Mouse (Mus musculus) bone marrow, adult 2 months (tissue): ENCODE results near the gene Mfap4. TPM values are rescaled to one million over a fixed set of nuclear protein-coding genes. Genes with fewer than 3 reads are reported as not detected.

Source experiments
- H3K27ac ChIP-seq: fragments of 200-500 bp; 2 replicates; pipeline ENCODE4 v1.5.1; 2012; ENCODE audit warnings: low read depth, mild to moderate bottlenecking, control low read depth, inconsistent platforms, low read length; ENCODE audit not compliant: control insufficient read depth, poor library complexity, insufficient read depth
- H3K4me1 ChIP-seq: fragments of 200-500 bp; 2 replicates; pipeline ENCODE4 v1.6.1; 2011; ENCODE audit warnings: low read length; ENCODE audit not compliant: control insufficient read depth, insufficient read depth
- H3K4me3 ChIP-seq: fragments of 200-500 bp; replicated peaks from 2 replicates; pipeline ENCODE3; 2011; ENCODE audit warnings: mild to moderate bottlenecking, low read depth, low read length, control low read depth; ENCODE audit not compliant: control insufficient read depth
- CTCF ChIP-seq: fragments of 200-500 bp; IDR thresholded peaks from 2 replicates; pipeline ENCODE4 v1.5.1; 2011; ENCODE audit warnings: low read length, control low read depth; ENCODE audit not compliant: control insufficient read depth, insufficient read depth
- POLR2A ChIP-seq: fragments of 200-500 bp; IDR thresholded peaks from 2 replicates; pipeline ENCODE4 v1.6.1; 2011; ENCODE audit warnings: low read depth, mild to moderate bottlenecking, control low read depth, low read length, borderline replicate concordance; ENCODE audit not compliant: control insufficient read depth
- WGBS: fragments of 180-500 bp; shearing (Covaris S2); methylation state at CpG from one replicate; pipeline ENCODE4 v1.1.7; 2018; 5-methylcytosine and 5-hydroxymethylcytosine counted together
- polyA plus RNA-seq: library from polyadenylated mRNA; stranded (reverse); fragments of >200 nt; gene quantifications from 2 replicates; pipeline ENCODE4 v1.2.4, GENCODE M21; 2011; ENCODE audit warnings: low replicate concordance; ENCODE audit not compliant: missing spikeins, insufficient read depth, insufficient read length

Mfap4 gene
- polyA plus RNA-seq, 1 experiment, result 9.4 TPM

GRCm38 (mm10) chr11:61449499-61450292 is 35.5 kb upstream of the Mfap4 start:
- WGBS, result 65% methylated on average over 24 of the region's 24 CpGs
- H3K4me3 ChIP-seq, result no peak overlapping the region
- H3K27ac ChIP-seq, result no peak overlapping the region
- TF ChIP-seq POLR2A (no peak), CTCF (no peak)
- no peaks in the 10 kb centered on the region for H3K4me1 ChIP-seq

GRCm38 (mm10) chr11:61464071-61464470 is 21.2 kb upstream of the Mfap4 start:
- H3K4me1 ChIP-seq, result peaks cover 4% of the 10 kb centered on the region; the same call in 1 of the 2 replicates
- TF ChIP-seq CTCF, result no peak
- no peak for TF ChIP-seq POLR2A
- WGBS, result 69% methylated on average over 2 of the region's 2 CpGs

GRCm38 (mm10) chr11:61465422-61465821 is 19.8 kb upstream of the Mfap4 start:
- 68% methylated on average over 4 of the region's 4 CpGs for WGBS
- Histone ChIP-seq H3K4me3 (no peak overlapping the region), H3K4me1 (peaks cover 10% of the 10 kb centered on the region), H3K27ac (no peak overlapping the region)
- TF ChIP-seq POLR2A (no peak), CTCF (no peak)

More at GRCm38 (mm10) chr11:61464071-61464470, 21.2 kb upstream of the Mfap4 start:
- H3K4me3 ChIP-seq, result no peak overlapping the region
- no peak overlapping the region for H3K27ac ChIP-seq

GRCm38 (mm10) chr11:61468534-61468933 is 16.7 kb upstream of the Mfap4 start:
- WGBS, result 66% methylated on average over 4 of the region's 4 CpGs
- no peak overlapping the region for H3K27ac ChIP-seq
- TF ChIP-seq POLR2A (no peak), CTCF (no peak)
- peaks cover 12% of the 10 kb centered on the region for H3K4me1 ChIP-seq
- no peak overlapping the region for H3K4me3 ChIP-seq

GRCm38 (mm10) chr11:61469317-61469917 is 15.8 kb upstream of the Mfap4 start:
- H3K27ac ChIP-seq, result peak overlapping the region; percentile 4; the same call in 1 of the 2 replicates
- TF ChIP-seq POLR2A (no peak), CTCF (no peak)
- H3K4me1 ChIP-seq, result peaks cover 12% of the 10 kb centered on the region
- H3K4me3 ChIP-seq, result no peak overlapping the region
- WGBS, result 11% methylated on average over 7 of the region's 7 CpGs

GRCm38 (mm10) chr11:61470880-61471279 is 14.4 kb upstream of the Mfap4 start:
- H3K27ac ChIP-seq, result no peak overlapping the region
- no peak for TF ChIP-seq CTCF
- no peak for TF ChIP-seq POLR2A
- no peak overlapping the region for H3K4me3 ChIP-seq
- H3K4me1 ChIP-seq, result peaks cover 12% of the 10 kb centered on the region

GRCm38 (mm10) chr11:61473630-61474029 is 11.6 kb upstream of the Mfap4 start:
- WGBS, result 36% methylated on average over 4 of the region's 4 CpGs
- Histone ChIP-seq H3K4me3 (no peak overlapping the region), H3K27ac (no peak overlapping the region), H3K4me1 (peaks cover 10% of the 10 kb centered on the region)
- no peak for TF ChIP-seq POLR2A
- no peak for TF ChIP-seq CTCF

- H3K4me3 ChIP-seq, result no peak overlapping the region
- TF ChIP-seq CTCF (no peak), POLR2A (no peak)
- no peak overlapping the region for H3K27ac ChIP-seq
- no peaks in the 10 kb centered on the region; the same call in 1 of the 2 replicates for H3K4me1 ChIP-seq
- WGBS, result 63% methylated on average over 12 of the region's 12 CpGs
Observed at GRCm38 (mm10) chr11:61476786-61477382, 8.3 kb upstream of the Mfap4 start.
